Mouse (Mus musculus) stomach, postnatal 0 days (tissue): ENCODE measurements at regions not wholly inside any gene's neighbourhood (a gene's known extent, or its start where the extent isn't known, plus 50 kb on each side); places are given as distances from the start of the nearest gene placed in this dataset.

Experiments used
- CTCF ChIP-seq: IDR thresholded peaks from 2 replicates; pipeline ENCODE4 v1.5.1; 2016; ENCODE audit warnings: antibody characterized with exemption, low read depth, mild to moderate bottlenecking, moderate library complexity
- EP300 ChIP-seq: optimal IDR thresholded peaks from 2 replicates; pipeline ENCODE3; 2016; ENCODE audit warnings: antibody characterized with exemption

DNA sequence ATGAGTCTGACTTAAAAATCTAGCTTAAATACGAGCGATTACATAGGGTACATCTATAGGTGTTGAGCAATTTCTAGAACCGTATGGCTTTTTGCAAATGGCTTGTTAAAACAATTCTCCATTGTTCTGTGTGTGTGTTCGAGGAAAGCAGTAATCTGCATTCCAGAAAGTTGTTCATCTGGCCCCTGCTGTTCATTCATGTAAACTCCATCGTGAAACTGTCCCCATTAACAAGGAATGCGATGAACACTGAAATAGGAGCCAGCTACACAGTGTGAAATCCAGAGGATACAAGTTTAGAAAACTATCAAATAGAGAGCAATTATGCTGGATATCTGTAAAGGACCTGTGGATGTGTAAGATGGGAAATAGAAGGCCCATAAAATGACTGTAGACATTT is 250.1 kb downstream of the Hsfy2 start:
- TF ChIP-seq CTCF, result no peak
- no peak for TF ChIP-seq EP300
